In genomic region chr1:162857766-162858747, GRCm38 (mm10) we compare ENCODE assay signal across 10 mouse cellular contexts. TPM values are rescaled to one million over a fixed set of nuclear protein-coding genes. Genes with fewer than 3 reads are reported as not detected.
DNase-seq lines count a peak whose midpoint lies in the region; ATAC-seq and TF ChIP-seq lines count a peak whose summit lies in the region.
"Had no signal": no experiment of that assay in that cellular context is flagged by ENCODE, and none has a peak within 500 bp of the region (broad histone marks: within the 10 kb centered on the region; RNA-seq: fewer than 3 reads in every experiment).

No protein-coding gene starts in this region.

- H3K9me3 ChIP-seq in lung, embryonic 15.5 days = no peaks in the 10 kb centered on the region
- no peaks in the 10 kb centered on the region for H3K9me3 ChIP-seq in forebrain, postnatal 0 days (ENCODE audit: low read length)
- H3K9me3 ChIP-seq in stomach, embryonic 14.5 days (ENCODE audit: control insufficient read depth, low read depth, low read length) = no peaks in the 10 kb centered on the region

- H3K9ac ChIP-seq in lung, embryonic 15.5 days = no peak overlapping the region
- H3K9ac ChIP-seq in forebrain, postnatal 0 days = no peak overlapping the region
- H3K9ac ChIP-seq in stomach, embryonic 14.5 days (replicated peaks; ENCODE audit: low read depth, low read length) = no peak overlapping the region

- WGBS in lung, embryonic 15.5 days = 59% methylated on average over 18 of the region's 18 CpGs
- 38% methylated on average over 18 of the region's 18 CpGs for WGBS in forebrain, postnatal 0 days
- WGBS in stomach, embryonic 14.5 days = 62% methylated on average over 18 of the region's 18 CpGs

- peak overlapping the region; percentile 38; the same call in 1 of the 2 replicates for H3K4me2 ChIP-seq in lung, embryonic 15.5 days
- H3K4me2 ChIP-seq in forebrain, postnatal 0 days (ENCODE audit: low read depth) = peak overlapping the region; percentile 40
- H3K4me2 ChIP-seq in stomach, embryonic 14.5 days (replicated peaks; ENCODE audit: low read depth, low read length) = no peak overlapping the region

- ATAC-seq in lung, embryonic 15.5 days (ENCODE audit: borderline replicate concordance, extremely low read depth, low FRiP score, low TSS enrichment) = no peak
- peak; percentile 61 for ATAC-seq in forebrain, postnatal 0 days
- no peak for ATAC-seq in stomach, embryonic 14.5 days (ENCODE audit: insufficient number of reproducible peaks, insufficient read depth, low FRiP score, low read depth)
- no peak for ATAC-seq in erythroid progenitor cell, adult 5-6 weeks (replicated peaks; ENCODE audit: low FRiP score, poor library complexity, severe bottlenecking)

- H3K36me3 ChIP-seq in lung, embryonic 15.5 days = no peaks in the 10 kb centered on the region
- H3K36me3 ChIP-seq in forebrain, postnatal 0 days (ENCODE audit: insufficient read depth) = no peaks in the 10 kb centered on the region
- H3K36me3 ChIP-seq in stomach, embryonic 14.5 days (ENCODE audit: control insufficient read depth, insufficient read depth, low read length) = no peaks in the 10 kb centered on the region

- no peaks in the 10 kb centered on the region for H3K27me3 ChIP-seq in lung, embryonic 15.5 days
- H3K27me3 ChIP-seq in forebrain, postnatal 0 days (ENCODE audit: insufficient read depth, low read length) = no peaks in the 10 kb centered on the region
- no peaks in the 10 kb centered on the region for H3K27me3 ChIP-seq in stomach, embryonic 14.5 days (ENCODE audit: control insufficient read depth, insufficient read depth, low read length)

- TF ChIP-seq CTCF in forebrain, postnatal 0 days (IDR thresholded peaks at IDR 0.05; ENCODE audit: low read depth) = no peak

- no peak overlapping the region for H3K27ac ChIP-seq in lung, embryonic 15.5 days
- peak overlapping the region; percentile 62 for H3K27ac ChIP-seq in forebrain, postnatal 0 days (ENCODE audit: low read depth, low read length)
- peak overlapping the region; percentile 71; the same call in 1 of the 2 replicates for H3K27ac ChIP-seq in stomach, embryonic 14.5 days (ENCODE audit: low read length)

- peaks cover 22% of the 10 kb centered on the region for H3K4me1 ChIP-seq in lung, embryonic 15.5 days
- no peaks in the 10 kb centered on the region for H3K4me1 ChIP-seq in forebrain, postnatal 0 days (ENCODE audit: insufficient read depth)
- H3K4me1 ChIP-seq in stomach, embryonic 14.5 days (ENCODE audit: control insufficient read depth, insufficient read depth, low read length) = 0 out of 2 replicates have a peak, but pooled peaks cover 8% of the 10 kb centered on the region

- DNase-seq in lung, postnatal 4 days = no peak
- peak; percentile 5 for DNase-seq in forebrain, postnatal 0 days
- DNase-seq in kidney, postnatal 25 days = peak; percentile 71 to 77
- DNase-seq in right cerebral cortex, postnatal 36 days (ENCODE audit: low spot score in 2 of 2) = no peak
- DNase-seq in urinary bladder, postnatal 4 days (ENCODE audit: low spot score in 2 of 2) = no peak

- peak overlapping the region; percentile 20 for H3K4me3 ChIP-seq in lung, embryonic 15.5 days
- peak overlapping the region; percentile 12; the same call in 1 of the 2 replicates for H3K4me3 ChIP-seq in forebrain, postnatal 0 days (ENCODE audit: low read depth, low read length)
- no peak overlapping the region for H3K4me3 ChIP-seq in stomach, embryonic 14.5 days (ENCODE audit: low read depth, low read length)

RNA-seq across cellular contexts. Expression of gene Fmo1, which starts 8.4 kb away (rescaled TPM):
- 15.1 and 17.1 TPM in 2 replicates for polyA plus RNA-seq in lung, embryonic 15.5 days (2015; fragmentation: Nextera tagmentation; extraction: Ambion mirVana)
- total RNA-seq in forebrain, postnatal 0 days (2014; rRNA removed) = 37.2 and 46.8 TPM in 2 replicates
- 28.1 and 33.2 TPM in 2 replicates for polyA plus RNA-seq in forebrain, postnatal 0 days (2015; fragmentation: Nextera tagmentation; extraction: Ambion mirVana)
- polyA plus RNA-seq in stomach, embryonic 14.5 days (2014; fragmentation: Nextera tagmentation; extraction: Ambion mirVana) = 7.0 and 10.6 TPM in 2 replicates
- 2.9 TPM in 1 of 2 replicates, not detected in the other for total RNA-seq in erythroid progenitor cell, adult 5-6 weeks (2015; ENCODE audit: low replicate concordance)
- 1.3 TPM in 1 of 2 replicates, not detected in the other for total RNA-seq in erythroid progenitor cell, adult 5-6 weeks (2017; ENCODE audit: low replicate concordance)

RNA-seq across cellular contexts. Expression of gene Fmo2, which starts 40.5 kb away (rescaled TPM):
- 13.9 and 24.7 TPM in 2 replicates for polyA plus RNA-seq in lung, embryonic 15.5 days (2015; fragmentation: Nextera tagmentation; extraction: Ambion mirVana)
- 0.38 and 0.81 TPM in 2 replicates for total RNA-seq in forebrain, postnatal 0 days (2014; rRNA removed)
- 0.30 and 0.50 TPM in 2 replicates for polyA plus RNA-seq in forebrain, postnatal 0 days (2015; fragmentation: Nextera tagmentation; extraction: Ambion mirVana)
- 1.4 and 2.6 TPM in 2 replicates for polyA plus RNA-seq in stomach, embryonic 14.5 days (2014; fragmentation: Nextera tagmentation; extraction: Ambion mirVana)
- 2.2 TPM in 1 of 2 replicates, not detected in the other for total RNA-seq in erythroid progenitor cell, adult 5-6 weeks (2015; ENCODE audit: low replicate concordance)
- 0.68 TPM in 1 of 2 replicates, not detected in the other for total RNA-seq in erythroid progenitor cell, adult 5-6 weeks (2017; ENCODE audit: low replicate concordance)
- polyA plus RNA-seq: neural tube, embryonic 11.5 days had no signal

RNA-seq across cellular contexts. Expression of gene Fmo4, which starts 44.3 kb away (rescaled TPM):
- polyA plus RNA-seq in lung, embryonic 15.5 days (2015; fragmentation: Nextera tagmentation; extraction: Ambion mirVana) = 1.5 and 1.8 TPM in 2 replicates
- 0.76 and 0.85 TPM in 2 replicates for total RNA-seq in forebrain, postnatal 0 days (2014; rRNA removed)
- 0.09 and 0.17 TPM in 2 replicates for polyA plus RNA-seq in forebrain, postnatal 0 days (2015; fragmentation: Nextera tagmentation; extraction: Ambion mirVana)
- 0.90 TPM in 1 of 2 replicates, not detected in the other for polyA plus RNA-seq in stomach, embryonic 14.5 days (2014; fragmentation: Nextera tagmentation; extraction: Ambion mirVana)
- not detected in 2 replicates for total RNA-seq in erythroid progenitor cell, adult 5-6 weeks (2015; ENCODE audit: low replicate concordance)
- not detected in 2 replicates for total RNA-seq in erythroid progenitor cell, adult 5-6 weeks (2017; ENCODE audit: low replicate concordance)
- total RNA-seq: left cerebral cortex, adult 18-20 months had no signal

Comparison
In these comparisons a context has a peak if more than half of its experiments do, and no peak if none do; other contexts are left out.
1. DNase-seq: peak in forebrain, postnatal 0 days (single experiment) and kidney, postnatal 25 days (2 of 2); none in lung, postnatal 4 days (0 of 2), right cerebral cortex, postnatal 36 days (0 of 2) and urinary bladder, postnatal 4 days (0 of 2).